Mouse (Mus musculus) small intestine, adult 2 months (tissue): Measurements from ENCODE around the gene Fyn. TPM values are rescaled to one million over a fixed set of nuclear protein-coding genes. Genes with fewer than 3 reads are reported as not detected.

Experiments used
- H3K27ac ChIP-seq: fragments of 200-500 bp; 2 replicates; pipeline ENCODE4 v1.5.1; 2012; ENCODE audit warnings: low read depth, low read length, control low read depth, inconsistent platforms; ENCODE audit not compliant: insufficient read depth
- H3K27me3 ChIP-seq: fragments of 200-500 bp; 2 replicates; pipeline ENCODE4 v1.6.1; 2012; ENCODE audit warnings: mild to moderate bottlenecking, moderate library complexity, low read length, inconsistent platforms; ENCODE audit not compliant: control insufficient read depth, insufficient read depth
- H3K36me3 ChIP-seq: fragments of 200-500 bp; 2 replicates; pipeline ENCODE4 v1.6.1; 2012; ENCODE audit warnings: mild to moderate bottlenecking, low read length, control low read depth, inconsistent platforms; ENCODE audit not compliant: control insufficient read depth, insufficient read depth
- H3K4me1 ChIP-seq: fragments of 200-500 bp; 2 replicates; pipeline ENCODE4 v1.6.1; 2012; ENCODE audit warnings: low read length, inconsistent platforms, mixed read lengths; ENCODE audit not compliant: control insufficient read depth, insufficient read depth, insufficient read length
- H3K4me3 ChIP-seq: fragments of 200-500 bp; 2 replicates; pipeline ENCODE4 v1.5.1; 2012; ENCODE audit warnings: low read depth, mild to moderate bottlenecking, control low read depth, inconsistent platforms, low read length, moderate library complexity
- CTCF ChIP-seq: fragments of 200-500 bp; IDR thresholded peaks from 2 replicates; pipeline ENCODE4 v1.5.1; 2012; ENCODE audit warnings: low read depth, mild to moderate bottlenecking, control low read depth, inconsistent platforms, low read length, moderate library complexity, mixed read lengths; ENCODE audit not compliant: insufficient replicate concordance, insufficient read length; ENCODE audit errors: extremely low read depth
- POLR2A ChIP-seq: fragments of 200-500 bp; IDR thresholded peaks from 2 replicates; pipeline ENCODE4 v1.6.1; 2012; ENCODE audit warnings: low read depth, mild to moderate bottlenecking, control low read depth, inconsistent platforms, low read length, moderate library complexity
- WGBS: fragments of 180-500 bp; shearing (Covaris S2); methylation state at CpG from one replicate; pipeline ENCODE4 v1.1.7; 2018; 5-methylcytosine and 5-hydroxymethylcytosine counted together
- polyA plus RNA-seq: library from polyadenylated mRNA; depleted of rRNA; stranded (reverse); fragments of >200 nt; gene quantifications from 2 replicates; pipeline ENCODE4 v1.2.3, GENCODE M21; 2012

The Fyn gene
- polyA plus RNA-seq, 1 experiment, result 7.3 TPM

DNA sequence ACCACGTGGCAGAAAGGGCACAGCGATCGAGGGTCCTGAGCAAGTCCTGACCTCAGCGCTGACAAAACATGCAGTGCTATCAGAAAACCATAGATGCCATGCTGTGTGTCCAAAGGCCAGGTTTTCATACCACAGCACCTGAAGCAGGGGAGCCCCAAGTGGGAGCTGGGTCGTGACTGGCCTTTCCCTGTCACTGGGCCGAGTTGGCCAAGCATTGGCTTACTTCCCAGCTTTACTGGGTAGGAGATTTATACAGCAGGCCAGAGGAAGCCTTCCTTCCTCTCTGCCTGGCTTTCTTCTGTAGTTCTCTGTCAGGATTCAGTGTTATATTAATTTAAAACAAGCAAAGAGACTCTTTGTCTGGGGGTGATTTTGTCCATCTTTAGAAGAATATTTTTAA, 35.1 kb downstream of the Fyn start:
- no peak for TF ChIP-seq POLR2A
- TF ChIP-seq CTCF, result no peak
- WGBS, result 80% methylated on average over 6 of the region's 6 CpGs
- H3K36me3 ChIP-seq, result no peaks in the 10 kb centered on the region
- H3K4me1 ChIP-seq, result no peaks in the 10 kb centered on the region
- H3K27me3 ChIP-seq, result no peaks in the 10 kb centered on the region
- no peak overlapping the region for H3K27ac ChIP-seq
- H3K4me3 ChIP-seq, result no peak overlapping the region

DNA sequence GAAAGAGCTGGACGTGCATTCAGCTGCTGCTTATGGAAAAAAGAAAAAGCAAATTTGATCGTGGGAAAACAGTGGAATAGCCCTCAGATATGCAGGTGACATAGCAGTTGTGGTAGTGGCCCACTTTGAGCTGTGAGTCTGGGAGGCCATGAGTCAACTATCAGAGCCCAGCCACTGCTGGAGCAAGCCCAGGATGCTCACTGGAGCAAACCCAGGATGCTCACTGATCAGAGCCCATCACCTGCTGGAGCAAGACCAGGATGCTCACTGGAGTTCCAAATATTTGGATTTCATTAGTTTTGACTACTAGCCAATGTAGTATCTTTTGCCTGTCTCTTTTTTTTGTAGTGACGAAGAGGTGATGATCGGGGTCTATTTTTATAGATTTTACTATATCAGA, 35.5 kb downstream of the Fyn start:
- H3K27me3 ChIP-seq, result no peaks in the 10 kb centered on the region
- TF ChIP-seq POLR2A (no peak), CTCF (no peak)
- no peaks in the 10 kb centered on the region for H3K4me1 ChIP-seq
- H3K36me3 ChIP-seq, result no peaks in the 10 kb centered on the region
- no peak overlapping the region for H3K4me3 ChIP-seq
- 86% methylated on average over 4 of the region's 4 CpGs for WGBS
- H3K27ac ChIP-seq, result no peak overlapping the region

DNA sequence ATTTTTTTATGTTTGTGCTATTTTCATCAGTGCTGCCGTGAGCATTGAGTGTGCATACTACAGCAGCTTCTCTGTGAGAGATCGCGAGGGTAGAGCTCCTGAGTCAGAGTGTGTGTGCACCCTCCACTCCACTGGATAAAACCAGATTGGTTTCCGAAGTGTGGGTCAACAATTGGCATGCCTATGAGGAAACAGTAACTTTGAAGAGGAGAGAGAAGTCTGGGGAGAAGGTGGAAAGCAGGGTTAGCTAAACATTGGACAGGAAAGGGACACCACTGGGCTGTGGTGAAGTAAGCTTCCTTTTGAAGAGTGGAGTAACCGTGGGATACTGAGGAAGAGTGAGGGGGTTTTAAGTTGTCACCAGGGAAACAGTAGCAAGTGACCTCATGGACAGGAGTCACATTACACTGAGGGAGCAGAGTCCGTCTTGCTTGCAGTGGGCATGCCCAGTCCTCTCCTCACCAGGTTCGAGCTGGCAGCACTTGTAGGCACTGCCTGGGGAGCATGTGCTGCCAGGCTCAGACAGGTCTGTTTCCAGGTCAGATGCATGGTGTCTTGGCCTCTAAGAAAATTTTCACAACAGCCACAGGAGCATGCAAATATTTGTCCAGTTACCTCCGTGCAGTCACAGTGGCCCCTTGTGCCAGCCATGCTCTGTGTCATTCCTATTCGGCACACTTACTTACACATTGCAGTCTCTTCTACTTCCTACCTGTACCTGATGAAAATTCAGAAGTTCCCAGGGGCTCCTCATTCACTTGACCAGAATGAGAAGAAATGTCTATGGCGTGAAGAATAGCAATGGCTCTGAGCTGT, 37.5 kb downstream of the Fyn start:
- WGBS, result 58% methylated on average over 10 of the region's 10 CpGs

DNA sequence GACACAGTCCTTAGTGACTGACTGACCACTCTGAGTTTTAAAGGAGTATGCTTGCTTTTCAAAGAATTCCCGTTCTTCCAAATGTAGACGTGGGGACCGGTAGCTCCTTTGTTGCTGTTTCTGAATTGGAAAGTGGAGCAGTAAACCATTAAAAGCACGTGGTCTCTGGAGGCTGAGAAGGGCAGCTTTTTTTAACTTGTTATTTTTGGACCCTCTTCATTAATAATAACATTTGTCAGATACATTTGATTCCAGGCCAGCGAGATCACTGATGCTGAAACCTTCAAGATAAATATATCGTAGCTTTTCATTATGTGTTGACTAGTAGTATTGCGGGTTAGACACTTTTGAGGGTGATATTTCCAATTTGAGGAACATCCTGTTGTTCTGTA, 38.1 kb downstream of the Fyn start:
- TF ChIP-seq POLR2A, result no peak
- TF ChIP-seq CTCF, result no peak
- 71% methylated on average over 7 of the region's 7 CpGs for WGBS
- H3K27ac ChIP-seq, result no peak overlapping the region

More for the DNA sequence above, 37.5 kb downstream of the Fyn start:
- Histone ChIP-seq H3K27ac (no peak overlapping the region), H3K36me3 (no peaks in the 10 kb centered on the region), H3K4me1 (no peaks in the 10 kb centered on the region), H3K4me3 (no peak overlapping the region), H3K27me3 (no peaks in the 10 kb centered on the region)
- TF ChIP-seq POLR2A (no peak), CTCF (no peak)

DNA sequence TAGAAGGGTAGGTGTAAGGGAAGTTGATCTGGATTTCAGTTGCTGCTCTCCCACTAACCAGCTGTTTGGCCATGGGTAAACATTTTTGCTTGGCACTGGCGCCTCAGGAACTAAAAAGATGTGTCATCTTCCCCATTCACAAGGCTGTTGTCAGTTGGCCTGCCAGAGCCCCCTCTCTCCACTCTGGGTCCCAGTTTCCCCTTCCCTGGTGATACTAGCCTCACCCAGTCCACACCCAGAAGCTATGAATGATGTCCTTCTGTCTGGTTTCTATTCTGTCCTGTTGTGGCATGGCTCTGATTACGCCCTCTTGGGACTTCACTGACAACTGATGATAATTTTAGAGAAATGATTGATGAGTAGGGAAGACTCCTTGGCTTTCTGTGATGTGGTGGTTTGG, 38.9 kb downstream of the Fyn start:
- Histone ChIP-seq H3K27ac (no peak overlapping the region), H3K36me3 (no peaks in the 10 kb centered on the region), H3K4me3 (no peak overlapping the region), H3K27me3 (no peaks in the 10 kb centered on the region), H3K4me1 (peaks cover 2% of the 10 kb centered on the region; the same call in 1 of the 2 replicates)
- WGBS, result 89% methylated on average over 2 of the region's 2 CpGs
- TF ChIP-seq CTCF (no peak), POLR2A (no peak)

More for the DNA sequence above, 38.1 kb downstream of the Fyn start:
- Histone ChIP-seq H3K36me3 (no peaks in the 10 kb centered on the region), H3K4me3 (no peak overlapping the region), H3K27me3 (no peaks in the 10 kb centered on the region), H3K4me1 (no peaks in the 10 kb centered on the region)

DNA sequence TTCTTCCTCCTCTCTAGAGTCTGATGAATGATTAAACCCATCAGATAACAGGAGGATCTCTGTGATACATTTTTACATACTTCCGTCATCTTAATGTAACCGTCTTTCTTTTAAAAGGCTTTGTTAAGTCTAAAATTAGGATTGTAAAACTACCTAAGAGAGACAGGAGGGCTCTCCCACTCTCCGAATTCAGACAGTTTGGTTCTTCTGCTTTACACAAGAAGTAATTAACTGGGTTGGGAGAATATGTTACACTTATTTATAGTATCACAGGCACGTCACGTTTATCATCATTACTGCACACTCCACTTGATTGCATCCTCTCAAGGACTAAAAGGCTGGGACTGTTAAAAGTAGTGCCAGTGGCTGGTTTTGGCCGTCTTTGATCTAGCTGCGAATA, 40.9 kb downstream of the Fyn start:
- 73% methylated on average over 7 of the region's 7 CpGs for WGBS
- H3K27ac ChIP-seq, result no peak overlapping the region
- H3K4me1 ChIP-seq, result peaks cover 2% of the 10 kb centered on the region; the same call in 1 of the 2 replicates
- no peak for TF ChIP-seq CTCF
- TF ChIP-seq POLR2A, result no peak
- H3K27me3 ChIP-seq, result no peaks in the 10 kb centered on the region
- no peaks in the 10 kb centered on the region for H3K36me3 ChIP-seq
- H3K4me3 ChIP-seq, result no peak overlapping the region

DNA sequence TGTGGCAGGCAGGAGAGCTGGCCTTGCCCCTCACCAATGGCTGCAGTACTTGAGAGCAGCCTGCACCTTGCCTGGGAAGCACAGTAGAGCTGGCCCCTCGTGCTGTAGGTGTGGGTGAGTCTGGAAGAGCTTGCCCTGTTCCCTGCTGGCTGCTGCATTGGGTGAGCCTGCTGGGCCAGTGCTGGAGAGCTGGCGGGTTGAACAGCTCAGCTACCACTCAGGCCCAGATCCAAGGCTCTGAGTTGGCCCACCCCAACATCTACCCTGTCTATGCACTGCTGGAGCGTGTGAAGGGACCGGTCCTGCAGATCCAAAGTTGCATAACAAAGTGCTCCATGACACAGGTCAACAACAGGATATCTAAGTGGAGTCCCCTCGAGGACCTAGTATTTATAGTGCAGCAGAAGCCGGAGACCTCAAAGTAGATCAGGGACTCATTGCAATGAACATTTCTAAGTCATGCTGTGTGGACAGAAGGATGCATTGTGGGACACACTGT, 41.5 kb downstream of the Fyn start:
- Histone ChIP-seq H3K27me3 (no peaks in the 10 kb centered on the region), H3K36me3 (no peaks in the 10 kb centered on the region), H3K4me1 (peaks cover 2% of the 10 kb centered on the region; the same call in 1 of the 2 replicates), H3K27ac (no peak overlapping the region), H3K4me3 (no peak overlapping the region)
- WGBS, result 80% methylated on average over 6 of the region's 6 CpGs
- TF ChIP-seq CTCF, result no peak

DNA sequence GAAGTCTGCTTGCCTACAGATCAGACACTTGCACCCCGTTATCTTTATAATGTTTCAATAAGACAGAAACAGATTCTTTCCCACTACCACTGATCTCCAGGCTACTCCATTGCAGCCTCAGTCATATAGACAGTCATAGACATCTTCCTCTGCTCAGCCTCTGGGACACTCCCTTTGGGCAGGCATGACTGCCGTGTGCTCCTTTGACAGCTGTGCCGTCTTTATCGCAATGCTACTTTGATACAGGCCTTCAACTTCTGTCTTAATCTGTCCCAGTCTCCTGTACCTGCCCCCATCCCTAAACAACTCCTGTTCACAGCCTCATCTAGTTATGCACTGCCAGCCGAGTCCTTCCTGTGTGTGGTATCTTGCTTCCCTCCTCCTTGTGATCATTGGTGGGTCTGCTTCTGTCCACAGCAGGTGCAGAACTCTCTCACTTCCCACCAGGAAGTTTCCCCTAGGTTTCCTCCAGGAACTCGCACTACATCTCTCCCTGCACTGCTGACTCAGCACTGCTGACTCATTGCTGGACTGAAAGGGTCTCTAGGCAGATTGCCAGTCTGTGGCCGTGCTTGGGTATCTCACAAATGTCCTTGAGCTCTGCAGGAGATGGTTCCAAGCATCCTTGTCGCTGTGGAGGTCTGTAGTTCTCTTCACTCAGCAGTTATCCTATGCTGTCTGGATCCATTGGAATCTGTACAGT, 43.4 kb downstream of the Fyn start:
- TF ChIP-seq POLR2A, result no peak
- TF ChIP-seq CTCF, result no peak
- Histone ChIP-seq H3K27me3 (no peaks in the 10 kb centered on the region), H3K4me1 (peaks cover 2% of the 10 kb centered on the region; the same call in 1 of the 2 replicates), H3K4me3 (no peak overlapping the region), H3K27ac (no peak overlapping the region), H3K36me3 (no peaks in the 10 kb centered on the region)
- 72% methylated on average over 8 of the region's 8 CpGs for WGBS
